Mouse (Mus musculus) heart, embryonic 12.5 days (tissue): ENCODE data around the gene Fto. TPM values are rescaled to one million over a fixed set of nuclear protein-coding genes. Genes with fewer than 3 reads are reported as not detected.

ENCODE experiments used
- ATAC-seq: fragments of 200-750 bp; cut with Nextera tagmentation; 2 replicates; pipeline ENCODE4 v1.8.0; 2017; ENCODE audit warnings: moderate TSS enrichment, moderate library complexity; ENCODE audit not compliant: insufficient number of reproducible peaks, low FRiP score
- H3K27ac ChIP-seq: fragments of 300-500 bp; sonication (generic); 2 replicates; pipeline ENCODE4 v1.5.1; 2016; ENCODE audit warnings: mild to moderate bottlenecking, moderate library complexity; ENCODE audit not compliant: poor library complexity, severe bottlenecking
- H3K27me3 ChIP-seq: fragments of 300-500 bp; sonication (generic); replicated peaks from 2 replicates; pipeline ENCODE4 v1.6.1; 2016; ENCODE audit warnings: mild to moderate bottlenecking, moderate library complexity
- H3K36me3 ChIP-seq: fragments of 300-500 bp; sonication (generic); 2 replicates; pipeline ENCODE4 v1.6.1; 2016; ENCODE audit warnings: mild to moderate bottlenecking, moderate library complexity
- H3K4me1 ChIP-seq: fragments of 300-500 bp; sonication (generic); replicated peaks from 2 replicates; pipeline ENCODE4 v1.6.1; 2016; ENCODE audit warnings: mild to moderate bottlenecking
- H3K4me2 ChIP-seq: fragments of 300-500 bp; sonication (generic); 2 replicates; pipeline ENCODE4 v1.6.1; 2016; ENCODE audit warnings: mild to moderate bottlenecking, moderate library complexity
- H3K4me3 ChIP-seq: fragments of 300-500 bp; sonication (generic); 2 replicates; pipeline ENCODE4 v1.5.1; 2016; ENCODE audit warnings: mild to moderate bottlenecking
- H3K9ac ChIP-seq: fragments of 300-500 bp; sonication (generic); 2 replicates; pipeline ENCODE4 v1.6.1; 2016; ENCODE audit warnings: mild to moderate bottlenecking, moderate library complexity
- H3K9me3 ChIP-seq: fragments of 300-500 bp; sonication (generic); replicated peaks from 2 replicates; pipeline ENCODE4 v1.6.1; 2016; ENCODE audit warnings: mild to moderate bottlenecking, moderate library complexity
- WGBS: fragments of 180-500 bp; shearing (Covaris S2); methylation state at CpG from one replicate; pipeline ENCODE4 v1.1.7; 2016; 5-methylcytosine and 5-hydroxymethylcytosine counted together
- polyA plus RNA-seq: library from polyadenylated mRNA; unstranded; fragments of >200 nt; fragmentation: Nextera tagmentation; extraction: Ambion mirVana; gene quantifications from 2 replicates; pipeline ENCODE4 v1.2.1, GENCODE M21; 2016

The Fto gene
- polyA plus RNA-seq, 1 experiment from 2014 or later: 76.6 TPM

- H3K4me2 ChIP-seq: no peak overlapping the region
- no peak overlapping the region for H3K4me3 ChIP-seq
- H3K36me3 ChIP-seq: peaks cover 15% of the 10 kb centered on the region
- WGBS: 52% methylated on average over 13 of the region's 13 CpGs
- no peaks in the 10 kb centered on the region for H3K27me3 ChIP-seq
- H3K4me1 ChIP-seq: peaks cover 18% of the 10 kb centered on the region
- H3K27ac ChIP-seq: no peak overlapping the region
- ATAC-seq: peak; percentile 55; the same call in 1 of the 2 replicates
- H3K9me3 ChIP-seq: no peaks in the 10 kb centered on the region
- H3K9ac ChIP-seq: no peak overlapping the region
These were observed 174.9 kb downstream of the Fto start for GRCm38 (mm10) chr8:91488086-91488783.

GRCm38 (mm10) chr8:91488784-91489450 lies 175.6 kb downstream of the Fto start:
- Histone ChIP-seq H3K9me3 (no peaks in the 10 kb centered on the region), H3K4me2 (no peak overlapping the region), H3K4me3 (no peak overlapping the region), H3K9ac (no peak overlapping the region), H3K27me3 (no peaks in the 10 kb centered on the region), H3K4me1 (peaks cover 18% of the 10 kb centered on the region), H3K36me3 (peaks cover 15% of the 10 kb centered on the region), H3K27ac (no peak overlapping the region)
- ATAC-seq: no peak
- 75% methylated on average over 10 of the region's 10 CpGs for WGBS

DNA sequence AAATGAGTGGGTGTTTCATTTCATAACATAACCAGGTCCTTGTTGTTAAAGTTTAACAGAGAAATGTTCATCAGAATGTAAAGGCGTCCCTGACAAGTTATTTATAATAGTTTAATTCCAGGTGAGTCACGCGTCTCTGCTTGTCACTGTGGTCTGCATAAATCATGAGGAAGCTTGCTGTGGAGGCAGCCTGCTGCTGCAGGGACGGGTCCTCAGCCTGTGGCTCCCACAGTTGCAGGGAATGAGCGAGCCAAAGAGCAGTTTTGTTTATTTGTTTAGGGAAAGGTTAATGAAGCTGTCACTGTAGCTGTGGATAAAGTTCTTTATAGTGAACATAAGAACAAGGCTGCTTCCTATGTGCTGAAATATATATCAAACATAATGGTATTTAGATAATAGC lies 176.7 kb downstream of the Fto start:
- H3K27ac ChIP-seq: no peak overlapping the region
- H3K9ac ChIP-seq: no peak overlapping the region
- H3K9me3 ChIP-seq: no peaks in the 10 kb centered on the region
- ATAC-seq: no peak
- 74% methylated on average over 5 of the region's 5 CpGs for WGBS
- H3K4me3 ChIP-seq: no peak overlapping the region
- H3K4me2 ChIP-seq: no peak overlapping the region
- H3K4me1 ChIP-seq: peaks cover 18% of the 10 kb centered on the region
- peaks cover 11% of the 10 kb centered on the region for H3K36me3 ChIP-seq
- H3K27me3 ChIP-seq: no peaks in the 10 kb centered on the region

GRCm38 (mm10) chr8:91493373-91493772 lies 180.0 kb downstream of the Fto start:
- Histone ChIP-seq H3K27ac (no peak overlapping the region), H3K27me3 (no peaks in the 10 kb centered on the region), H3K9me3 (no peaks in the 10 kb centered on the region), H3K36me3 (no peaks in the 10 kb centered on the region), H3K4me3 (no peak overlapping the region), H3K4me2 (no peak overlapping the region), H3K4me1 (peaks cover 21% of the 10 kb centered on the region), H3K9ac (no peak overlapping the region)
- no peak for ATAC-seq
- WGBS: 72% methylated on average over 8 of the region's 8 CpGs

DNA sequence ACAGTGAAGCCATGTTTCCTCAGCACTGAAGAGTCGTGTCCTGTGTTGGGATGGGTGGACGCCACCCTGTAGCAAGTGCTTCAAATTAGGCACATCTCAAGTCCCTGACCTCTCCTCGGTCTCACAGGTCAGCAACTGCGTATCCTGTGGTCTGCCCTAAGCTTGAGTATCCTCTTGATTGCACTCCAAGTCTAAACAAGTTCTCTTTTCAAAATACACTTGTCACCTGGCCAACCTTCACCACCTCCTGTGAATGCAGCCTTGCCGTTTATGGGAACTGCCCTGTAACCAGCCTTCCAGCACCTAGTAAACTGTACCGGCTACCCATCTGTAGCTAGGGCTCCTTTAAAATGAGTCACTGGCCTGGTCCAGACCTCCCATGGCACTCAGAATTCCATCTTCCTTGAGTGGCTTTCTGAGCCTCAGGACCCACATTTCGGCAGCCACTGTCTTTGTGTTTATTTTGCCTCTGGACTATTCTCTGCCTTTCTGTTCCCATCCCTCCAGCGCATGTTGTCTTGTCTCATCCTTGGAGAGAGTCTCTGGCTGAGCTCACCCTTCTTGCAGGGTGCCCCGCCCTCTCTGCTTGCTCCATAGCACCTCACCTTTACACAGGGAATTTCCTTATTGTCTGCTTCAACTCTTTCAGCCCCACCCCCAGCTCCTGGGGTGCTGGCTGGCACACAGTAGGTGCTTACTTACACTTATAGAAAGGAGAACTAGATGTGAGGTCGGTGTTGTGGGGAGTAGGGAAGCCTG lies 181.4 kb downstream of the Fto start:
- Histone ChIP-seq H3K27ac (no peak overlapping the region), H3K9ac (no peak overlapping the region), H3K4me3 (no peak overlapping the region), H3K4me1 (peaks cover 19% of the 10 kb centered on the region), H3K4me2 (no peak overlapping the region), H3K36me3 (no peaks in the 10 kb centered on the region), H3K27me3 (no peaks in the 10 kb centered on the region), H3K9me3 (no peaks in the 10 kb centered on the region)
- WGBS: 53% methylated on average over 10 of the region's 10 CpGs
- ATAC-seq: no peak

GRCm38 (mm10) chr8:91495260-91495601 lies 181.9 kb downstream of the Fto start:
- peaks cover 15% of the 10 kb centered on the region for H3K4me1 ChIP-seq
- H3K9ac ChIP-seq: no peak overlapping the region
- H3K27ac ChIP-seq: no peak overlapping the region
- H3K36me3 ChIP-seq: no peaks in the 10 kb centered on the region
- H3K4me2 ChIP-seq: no peak overlapping the region
- H3K9me3 ChIP-seq: no peaks in the 10 kb centered on the region
- H3K4me3 ChIP-seq: no peak overlapping the region
- WGBS: 70% methylated on average over 2 of the region's 2 CpGs
- ATAC-seq: no peak
- H3K27me3 ChIP-seq: no peaks in the 10 kb centered on the region

DNA sequence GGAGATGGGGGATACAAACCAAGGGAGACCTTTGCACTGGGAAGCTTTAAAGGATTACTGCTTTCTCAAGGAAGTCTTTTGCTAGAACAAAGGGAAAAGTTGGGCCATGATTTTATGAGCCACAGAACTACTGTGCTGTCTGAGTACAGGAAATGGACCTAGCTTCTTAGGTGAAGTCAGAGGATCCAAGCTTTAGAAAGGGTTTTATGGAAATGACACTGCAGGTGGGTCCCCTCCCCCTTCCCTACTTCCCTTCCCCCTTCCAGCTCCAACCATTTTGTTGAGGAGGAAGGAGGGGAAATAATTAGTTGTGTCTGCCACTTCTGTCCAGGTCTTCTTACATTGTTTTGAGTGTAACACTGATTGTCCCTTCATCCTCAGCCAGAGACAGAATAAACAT lies 182.7 kb downstream of the Fto start:
- no peak overlapping the region for H3K27ac ChIP-seq
- no peaks in the 10 kb centered on the region for H3K36me3 ChIP-seq
- H3K4me2 ChIP-seq: no peak overlapping the region
- H3K9me3 ChIP-seq: no peaks in the 10 kb centered on the region
- no peak overlapping the region for H3K4me3 ChIP-seq
- no peak overlapping the region for H3K9ac ChIP-seq
- no peak for ATAC-seq
- peaks cover 12% of the 10 kb centered on the region for H3K4me1 ChIP-seq
- H3K27me3 ChIP-seq: no peaks in the 10 kb centered on the region

- 15% methylated on average over 7 of the region's 7 CpGs for WGBS
- Histone ChIP-seq H3K27ac (no peak overlapping the region), H3K9ac (no peak overlapping the region), H3K4me3 (no peak overlapping the region), H3K27me3 (no peaks in the 10 kb centered on the region), H3K4me2 (no peak overlapping the region), H3K4me1 (peaks cover 10% of the 10 kb centered on the region), H3K36me3 (no peaks in the 10 kb centered on the region), H3K9me3 (no peaks in the 10 kb centered on the region)
- ATAC-seq: no peak
These were observed 183.6 kb downstream of the Fto start for GRCm38 (mm10) chr8:91496936-91497335.

DNA sequence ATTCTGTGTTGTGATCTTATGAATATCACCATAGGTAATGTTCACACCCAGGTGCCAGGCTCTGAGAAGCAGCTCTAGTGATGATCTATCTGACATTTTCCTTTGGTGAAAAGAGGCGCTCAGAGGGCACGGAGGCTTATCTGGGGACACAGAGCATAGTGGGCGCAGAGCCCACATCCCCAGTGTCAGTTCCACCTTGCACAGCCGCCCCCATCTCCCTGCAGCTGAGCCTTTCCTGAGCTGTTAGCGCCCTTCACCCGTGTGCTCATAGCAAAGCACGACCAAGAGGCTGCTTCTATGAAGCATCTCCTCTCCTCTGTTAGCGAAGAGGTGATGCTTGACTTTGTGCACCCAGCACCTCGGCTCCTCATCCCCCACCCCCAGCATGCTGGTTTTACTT lies 185.3 kb downstream of the Fto start:
- H3K9ac ChIP-seq: no peak overlapping the region
- WGBS: 74% methylated on average over 9 of the region's 9 CpGs
- ATAC-seq: no peak
- no peak overlapping the region for H3K4me2 ChIP-seq
- H3K9me3 ChIP-seq: no peaks in the 10 kb centered on the region
- H3K4me3 ChIP-seq: no peak overlapping the region
- no peaks in the 10 kb centered on the region for H3K36me3 ChIP-seq
- peaks cover 21% of the 10 kb centered on the region for H3K4me1 ChIP-seq
- H3K27me3 ChIP-seq: no peaks in the 10 kb centered on the region
- no peak overlapping the region for H3K27ac ChIP-seq

- Histone ChIP-seq H3K9me3 (no peaks in the 10 kb centered on the region), H3K4me2 (no peak overlapping the region), H3K4me3 (no peak overlapping the region), H3K9ac (no peak overlapping the region), H3K36me3 (no peaks in the 10 kb centered on the region), H3K4me1 (peaks cover 25% of the 10 kb centered on the region), H3K27ac (no peak overlapping the region), H3K27me3 (no peaks in the 10 kb centered on the region)
- ATAC-seq: no peak
- WGBS: 74% methylated on average over 2 of the region's 2 CpGs
These were observed 186.0 kb downstream of the Fto start for GRCm38 (mm10) chr8:91499303-91499702.

- Histone ChIP-seq H3K4me3 (no peak overlapping the region), H3K9me3 (no peaks in the 10 kb centered on the region), H3K4me1 (peaks cover 37% of the 10 kb centered on the region), H3K36me3 (no peaks in the 10 kb centered on the region), H3K27ac (no peak overlapping the region), H3K9ac (no peak overlapping the region), H3K4me2 (no peak overlapping the region), H3K27me3 (no peaks in the 10 kb centered on the region)
- no peak for ATAC-seq
- WGBS: 79% methylated on average over 11 of the region's 11 CpGs
These were observed 188.8 kb downstream of the Fto start for GRCm38 (mm10) chr8:91501960-91502600.
